Mouse (Mus musculus) liver, adult (tissue): ENCODE measurements around the gene Mn1.
A peak's percentile ranks its signal among the peaks of the same experiment; 100 is the strongest.

ENCODE experiments used
- GATA4 ChIP-seq: IDR thresholded peaks from 2 replicates; pipeline ENCODE4 v1.6.1; 2014; ENCODE audit warnings: mild to moderate bottlenecking, low read length; ENCODE audit not compliant: insufficient replicate concordance

Mn1 gene

GRCm38 (mm10) chr5:111437205-111437604 lies 20.0 kb downstream of the Mn1 start:
- no peak for TF ChIP-seq GATA4

DNA sequence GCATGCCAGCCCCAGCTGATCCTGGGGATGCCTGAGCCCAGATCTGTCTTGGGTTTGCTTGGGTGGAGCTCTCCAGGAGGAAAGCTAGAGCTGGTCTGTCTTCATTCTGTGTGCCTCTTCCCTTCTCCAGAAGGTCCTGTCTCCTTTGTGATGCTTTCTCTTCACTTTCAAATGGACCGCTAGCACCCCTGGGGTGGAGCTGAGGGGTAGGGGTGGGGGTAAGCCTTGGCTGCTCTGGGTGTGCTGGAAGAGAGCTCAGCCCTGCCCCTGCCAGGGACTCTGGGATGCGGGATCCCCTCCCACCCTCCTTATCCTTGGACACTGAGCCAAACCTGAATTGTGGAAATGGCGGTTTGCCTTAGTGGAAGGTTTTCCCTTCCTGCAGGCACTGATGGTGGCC lies 21.2 kb downstream of the Mn1 start:
- no peak for TF ChIP-seq GATA4

- no peak for TF ChIP-seq GATA4
Measured at GRCm38 (mm10) chr5:111438821-111439220, 21.7 kb downstream of the Mn1 start.

- no peak for TF ChIP-seq GATA4
Measured at GRCm38 (mm10) chr5:111440264-111440663, 23.1 kb downstream of the Mn1 start.

GRCm38 (mm10) chr5:111442151-111442871 lies 25.1 kb downstream of the Mn1 start:
- no peak for TF ChIP-seq GATA4

DNA sequence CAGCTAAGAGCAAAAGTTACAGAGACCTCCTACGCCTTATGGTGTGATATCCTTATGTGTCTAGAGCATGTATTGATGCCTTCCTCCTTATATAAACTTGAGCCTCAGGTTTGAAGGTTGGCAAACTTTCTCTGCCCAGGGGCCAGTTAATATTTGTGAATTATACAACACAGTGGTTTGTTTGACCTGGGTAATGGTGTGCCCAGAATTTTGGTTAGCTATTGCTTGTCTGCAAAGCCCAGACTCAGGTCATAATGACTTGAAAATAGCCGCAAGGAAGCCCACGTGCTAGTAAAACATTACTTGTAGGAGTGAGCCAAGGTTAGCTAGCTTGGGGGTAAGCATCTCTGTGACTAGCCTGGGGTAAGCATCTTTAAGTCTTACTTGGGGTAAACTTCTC lies 26.5 kb downstream of the Mn1 start:
- no peak for TF ChIP-seq GATA4

DNA sequence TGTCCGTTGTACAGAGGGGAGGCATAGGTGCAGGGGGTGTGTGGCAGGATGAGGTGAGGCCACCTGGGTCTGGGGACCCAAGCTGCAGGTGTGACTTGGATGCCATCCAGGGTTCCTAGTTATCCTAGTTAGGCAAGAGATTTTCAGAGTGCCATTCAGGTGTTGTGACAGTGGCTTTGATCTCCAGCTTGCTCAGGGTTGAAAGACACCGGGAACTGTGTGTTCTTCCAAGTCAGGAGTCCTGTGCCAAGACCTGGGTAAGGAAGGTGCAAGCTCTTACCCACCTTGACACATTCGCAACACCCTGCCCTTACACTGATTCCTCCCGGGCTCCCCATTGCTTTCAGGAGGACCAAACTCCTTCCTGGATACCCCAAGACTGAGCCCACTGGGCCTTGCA lies 27.2 kb downstream of the Mn1 start:
- no peak for TF ChIP-seq GATA4

DNA sequence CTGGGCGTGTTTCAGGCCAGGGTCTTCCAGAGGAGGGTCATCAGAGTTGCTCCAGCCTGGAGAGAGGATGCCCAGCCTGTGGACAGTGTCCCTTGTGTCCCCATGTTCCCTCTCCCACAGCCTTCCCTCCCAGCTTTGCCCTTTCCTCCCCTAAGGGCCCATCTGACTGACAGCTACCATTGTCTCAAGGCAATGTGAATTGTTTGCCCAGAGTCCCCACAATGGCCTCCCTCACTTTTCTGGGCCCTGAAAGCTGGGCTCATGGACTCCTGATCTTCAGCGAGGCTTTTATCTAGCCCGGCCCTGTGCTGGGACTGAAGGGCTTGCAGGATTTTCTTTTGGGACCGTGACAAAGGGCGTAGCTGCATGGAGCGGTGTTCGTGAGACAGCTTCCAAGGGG lies 29.5 kb downstream of the Mn1 start:
- TF ChIP-seq GATA4, result no peak

- no peak for TF ChIP-seq GATA4
Measured at GRCm38 (mm10) chr5:111449700-111450099, 32.5 kb downstream of the Mn1 start.

DNA sequence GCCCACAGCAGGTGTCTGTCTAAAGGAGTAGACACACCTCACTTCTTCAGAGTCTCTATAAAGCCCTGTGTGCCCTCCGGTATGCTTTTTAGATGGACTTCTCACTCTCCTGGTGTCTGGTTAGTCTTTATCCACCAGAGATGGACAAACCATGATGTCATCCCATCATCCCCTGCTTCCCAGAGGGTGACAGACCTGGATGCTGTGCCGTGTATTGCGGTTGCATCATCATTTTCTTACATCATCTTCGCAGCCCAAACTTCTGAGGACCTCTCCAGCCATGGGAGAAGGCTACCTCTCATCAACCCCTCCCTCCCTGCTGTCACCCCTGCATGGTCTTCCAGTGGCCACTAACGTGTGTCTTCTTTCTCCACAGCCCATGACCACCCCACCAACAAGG lies 37.1 kb downstream of the Mn1 start:
- TF ChIP-seq GATA4, result no peak

GRCm38 (mm10) chr5:111454876-111455275 lies 37.7 kb downstream of the Mn1 start:
- TF ChIP-seq GATA4, result no peak

DNA sequence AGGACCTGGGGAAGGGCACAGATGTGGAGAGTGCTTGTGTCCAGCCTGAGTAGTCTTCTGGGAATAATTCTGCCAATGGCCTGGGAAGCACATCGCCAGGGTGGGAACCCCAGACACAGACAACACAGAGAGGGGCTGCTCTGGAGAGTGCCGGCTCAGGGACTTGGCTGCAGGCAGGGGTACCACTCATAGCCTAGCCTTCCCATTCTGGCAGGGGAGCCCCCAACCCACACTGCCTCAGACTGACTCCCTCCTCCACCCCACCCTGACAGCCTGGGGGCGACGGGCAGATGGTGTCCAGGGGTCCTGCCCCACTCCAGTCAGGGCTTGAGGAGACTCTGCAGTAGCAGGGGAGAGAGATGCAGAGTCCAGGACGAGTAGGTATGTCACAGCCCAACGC lies 41.5 kb downstream of the Mn1 start:
- no peak for TF ChIP-seq GATA4

GRCm38 (mm10) chr5:111465811-111466299 lies 48.7 kb downstream of the Mn1 start:
- TF ChIP-seq GATA4, result no peak

DNA sequence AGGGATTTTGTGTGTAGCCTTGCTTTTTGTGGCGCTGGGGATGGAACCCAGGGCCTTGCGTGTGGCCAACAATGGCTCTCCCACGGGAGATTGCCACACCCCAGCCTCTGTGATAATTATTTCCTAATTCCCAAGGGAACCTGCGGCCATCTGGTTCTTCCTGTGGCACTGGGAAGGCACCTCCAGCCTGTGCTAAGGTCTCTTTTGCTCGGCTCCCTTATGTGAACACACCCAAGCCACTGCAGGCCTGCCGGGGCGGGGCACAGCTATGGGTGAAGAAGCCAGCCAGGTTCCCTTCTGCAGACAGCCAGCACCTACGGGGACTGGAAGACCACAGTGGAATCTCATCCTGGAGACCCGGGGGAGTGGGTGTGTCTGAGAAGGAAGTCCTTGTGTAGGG lies 49.3 kb downstream of the Mn1 start:
- TF ChIP-seq GATA4, result no peak

DNA sequence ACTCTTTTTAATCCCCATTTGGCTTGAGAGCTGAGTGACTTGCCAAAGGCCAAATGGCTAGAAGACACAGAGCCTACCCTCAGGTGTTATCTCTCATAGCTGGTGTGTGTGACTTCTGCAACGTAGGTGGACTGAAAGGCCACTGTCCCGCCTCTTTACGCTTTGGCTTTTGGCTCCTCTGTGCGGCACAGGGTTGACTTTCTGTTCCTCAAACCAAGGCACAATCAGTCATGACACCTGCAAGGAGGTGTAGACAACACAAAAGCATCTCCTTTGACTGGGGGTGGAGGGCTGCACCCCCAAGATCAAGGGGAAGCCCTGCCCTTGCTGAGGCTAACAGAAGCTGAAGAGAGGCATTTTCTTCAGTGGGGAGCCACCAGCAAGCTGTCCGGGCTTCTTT lies 50.5 kb downstream of the Mn1 start:
- no peak for TF ChIP-seq GATA4

DNA sequence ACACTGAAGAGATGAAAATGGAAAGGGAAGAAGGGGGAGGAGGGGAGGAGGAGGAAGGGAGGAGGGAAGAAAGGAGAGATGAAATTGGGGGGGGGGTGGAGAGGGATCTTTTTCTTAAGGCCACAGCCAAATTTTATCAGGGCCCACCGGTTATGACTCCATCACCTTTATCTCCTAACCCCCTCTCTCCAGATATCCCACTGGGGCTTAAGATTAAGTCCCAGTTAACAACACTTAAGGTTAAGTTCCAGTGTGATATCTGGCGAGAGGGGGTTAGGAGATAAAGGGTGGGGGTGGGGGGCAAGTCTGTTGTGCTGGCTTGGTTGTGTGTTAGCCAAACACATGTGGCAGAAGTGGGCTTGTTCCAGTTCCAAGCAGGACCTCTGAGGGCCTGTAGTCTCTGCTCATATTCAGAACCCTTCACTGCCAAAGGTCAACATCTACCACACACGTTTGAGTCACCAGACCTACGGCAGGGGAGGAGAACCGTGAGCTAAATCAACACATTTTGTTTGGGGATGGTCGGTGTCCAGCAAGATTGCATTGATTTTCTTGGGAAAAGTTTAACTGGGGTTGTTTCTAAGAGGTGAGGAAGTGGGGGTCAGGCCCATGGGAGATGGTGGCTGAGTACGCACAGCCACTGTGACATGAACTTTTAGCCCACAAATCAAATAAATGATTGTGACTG lies 52.2 kb downstream of the Mn1 start:
- peak; percentile 48; the same call in 1 of the 2 replicates for TF ChIP-seq GATA4
